Mouse (Mus musculus): ENCODE measurements around the gene C8b. TPM values are rescaled to one million over a fixed set of nuclear protein-coding genes. Genes with fewer than 3 reads are reported as not detected.

C8b gene
- total RNA-seq, 1 experiment from 2014 or later = not detected

- no peak for ATAC-seq (replicated peaks in 1 of 2; ENCODE audit: insufficient read depth in 1 of 2, low FRiP score in 2 of 2, low TSS enrichment in 1 of 2, low read depth in 1 of 2, poor library complexity in 2 of 2, severe bottlenecking in 2 of 2)
These were observed 32.8 kb downstream of the C8b start for GRCm38 (mm10) chr4:104798951-104799350.

DNA sequence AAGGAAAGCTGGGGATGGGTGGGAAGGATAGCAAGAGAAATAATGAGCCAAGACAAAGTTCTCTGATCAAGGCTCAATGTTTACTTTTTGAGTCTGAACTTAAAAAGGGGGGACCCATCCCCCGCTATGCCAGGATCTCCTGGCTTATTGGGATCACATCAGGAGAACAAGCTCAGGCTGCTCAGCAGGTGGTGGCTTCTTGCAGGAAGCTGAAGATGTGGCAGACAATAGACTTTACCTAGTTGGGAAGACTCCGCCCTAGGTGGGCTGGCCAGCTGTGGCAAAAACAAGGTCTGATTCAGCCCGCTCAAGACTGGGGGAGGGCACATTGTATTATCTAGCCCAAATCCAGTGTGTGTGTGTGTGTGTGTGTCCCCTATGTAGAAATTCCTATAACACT is 35.5 kb downstream of the C8b start:
- no peak for ATAC-seq (replicated peaks in 1 of 2; ENCODE audit: insufficient read depth in 1 of 2, low FRiP score in 2 of 2, low TSS enrichment in 1 of 2, low read depth in 1 of 2, poor library complexity in 2 of 2, severe bottlenecking in 2 of 2)

DNA sequence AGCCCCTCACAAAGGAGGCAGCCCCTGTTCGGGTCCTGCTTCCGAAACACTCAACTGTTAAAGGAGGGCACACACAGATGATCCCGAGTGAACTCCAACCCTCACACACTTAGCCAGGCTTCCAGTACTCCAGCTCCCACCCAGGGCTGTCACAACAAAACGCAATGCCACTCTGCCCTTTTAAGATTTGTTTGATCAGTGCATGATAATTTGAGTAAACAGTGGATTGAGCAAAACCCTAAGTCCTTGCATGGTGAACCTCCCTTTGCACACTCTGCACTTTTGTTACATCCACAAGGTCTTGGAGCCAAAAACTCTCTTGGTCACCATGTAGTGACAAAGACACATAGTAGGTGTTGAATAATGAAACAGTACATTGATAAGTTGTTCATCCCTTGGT is 38.0 kb downstream of the C8b start:
- ATAC-seq (replicated peaks in 1 of 2; ENCODE audit: insufficient read depth in 1 of 2, low FRiP score in 2 of 2, low TSS enrichment in 1 of 2, low read depth in 1 of 2, poor library complexity in 2 of 2, severe bottlenecking in 2 of 2) = no peak

DNA sequence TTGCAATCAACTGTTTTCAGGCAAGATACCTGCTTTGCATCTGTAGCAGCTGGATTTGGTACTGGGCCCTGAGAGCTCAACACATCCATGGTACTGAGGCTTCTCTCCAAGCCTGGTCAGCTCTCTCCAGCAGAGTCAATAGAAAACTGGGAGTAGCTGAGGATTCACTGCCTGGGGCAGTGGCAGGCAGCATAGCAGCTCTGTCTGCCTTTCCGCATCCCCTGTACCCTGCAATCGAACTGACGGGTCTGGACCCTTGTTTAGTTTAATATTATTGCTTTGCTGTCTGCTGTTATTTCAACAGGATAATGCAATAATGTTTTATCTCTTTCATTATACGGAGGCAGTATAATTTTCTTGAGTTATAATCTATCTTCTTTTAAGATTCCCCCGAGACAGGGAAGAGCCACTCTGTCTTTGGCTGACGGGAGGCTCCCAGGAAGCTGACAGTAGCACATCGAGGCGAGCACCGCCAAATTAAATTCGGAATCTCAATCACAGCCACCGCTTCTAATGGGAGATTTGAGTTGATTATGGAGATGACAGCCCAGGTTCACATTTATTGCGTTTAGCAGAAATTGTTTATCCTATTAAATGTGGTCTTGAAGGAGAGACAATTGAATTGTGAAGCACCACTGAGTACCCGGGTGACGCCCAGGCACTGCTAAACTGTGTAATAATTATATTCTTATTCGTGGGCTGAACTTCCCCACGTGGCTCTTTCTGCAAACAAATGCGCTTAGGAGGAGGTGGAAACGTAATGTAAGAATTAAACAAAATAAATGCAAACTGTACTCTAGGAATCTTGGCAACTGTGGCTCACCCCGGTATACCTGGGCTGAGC is 39.5 kb downstream of the C8b start:
- no peak for ATAC-seq (replicated peaks in 1 of 2; ENCODE audit: insufficient read depth in 1 of 2, low FRiP score in 2 of 2, low TSS enrichment in 1 of 2, low read depth in 1 of 2, poor library complexity in 2 of 2, severe bottlenecking in 2 of 2)

GRCm38 (mm10) chr4:104810710-104811286 is 44.7 kb downstream of the C8b start:
- ATAC-seq (replicated peaks in 1 of 2; ENCODE audit: insufficient read depth in 1 of 2, low FRiP score in 2 of 2, low TSS enrichment in 1 of 2, low read depth in 1 of 2, poor library complexity in 2 of 2, severe bottlenecking in 2 of 2) = no peak

- no peak for ATAC-seq (replicated peaks in 1 of 2; ENCODE audit: insufficient read depth in 1 of 2, low FRiP score in 2 of 2, low TSS enrichment in 1 of 2, low read depth in 1 of 2, poor library complexity in 2 of 2, severe bottlenecking in 2 of 2)
These were observed 47.5 kb downstream of the C8b start for GRCm38 (mm10) chr4:104813617-104814016.

GRCm38 (mm10) chr4:104816519-104817232 is 50.6 kb downstream of the C8b start:
- no peak for ATAC-seq (replicated peaks in 1 of 2; ENCODE audit: insufficient read depth in 1 of 2, low FRiP score in 2 of 2, low TSS enrichment in 1 of 2, low read depth in 1 of 2, poor library complexity in 2 of 2, severe bottlenecking in 2 of 2)

DNA sequence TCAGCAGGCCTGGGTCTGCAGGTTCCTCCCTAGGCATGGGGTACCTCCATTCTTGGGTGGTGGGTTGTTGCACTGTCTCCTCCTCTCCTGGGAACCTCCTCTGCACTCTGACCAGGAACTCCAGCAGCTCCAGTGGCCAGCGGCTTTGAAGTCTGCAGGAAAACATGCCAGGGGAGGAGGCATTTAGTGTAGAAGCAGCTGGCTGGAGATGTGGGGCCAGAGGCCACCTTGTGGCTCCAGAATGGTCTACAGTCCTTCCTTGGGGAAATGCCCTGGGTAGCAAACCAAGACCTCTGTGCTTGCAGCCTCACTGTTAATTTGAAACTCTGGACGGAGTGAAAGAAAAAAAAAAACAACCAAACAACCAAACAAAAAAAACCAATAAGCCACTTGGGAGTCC is 51.4 kb downstream of the C8b start:
- no peak for ATAC-seq (replicated peaks in 1 of 2; ENCODE audit: insufficient read depth in 1 of 2, low FRiP score in 2 of 2, low TSS enrichment in 1 of 2, low read depth in 1 of 2, poor library complexity in 2 of 2, severe bottlenecking in 2 of 2)

- ATAC-seq (replicated peaks in 1 of 2; ENCODE audit: insufficient read depth in 1 of 2, low FRiP score in 2 of 2, low TSS enrichment in 1 of 2, low read depth in 1 of 2, poor library complexity in 2 of 2, severe bottlenecking in 2 of 2) = no peak
These were observed 52.9 kb downstream of the C8b start for GRCm38 (mm10) chr4:104818986-104819385.

GRCm38 (mm10) chr4:104819891-104820290 is 53.8 kb downstream of the C8b start:
- no peak for ATAC-seq (replicated peaks in 1 of 2; ENCODE audit: insufficient read depth in 1 of 2, low FRiP score in 2 of 2, low TSS enrichment in 1 of 2, low read depth in 1 of 2, poor library complexity in 2 of 2, severe bottlenecking in 2 of 2)

DNA sequence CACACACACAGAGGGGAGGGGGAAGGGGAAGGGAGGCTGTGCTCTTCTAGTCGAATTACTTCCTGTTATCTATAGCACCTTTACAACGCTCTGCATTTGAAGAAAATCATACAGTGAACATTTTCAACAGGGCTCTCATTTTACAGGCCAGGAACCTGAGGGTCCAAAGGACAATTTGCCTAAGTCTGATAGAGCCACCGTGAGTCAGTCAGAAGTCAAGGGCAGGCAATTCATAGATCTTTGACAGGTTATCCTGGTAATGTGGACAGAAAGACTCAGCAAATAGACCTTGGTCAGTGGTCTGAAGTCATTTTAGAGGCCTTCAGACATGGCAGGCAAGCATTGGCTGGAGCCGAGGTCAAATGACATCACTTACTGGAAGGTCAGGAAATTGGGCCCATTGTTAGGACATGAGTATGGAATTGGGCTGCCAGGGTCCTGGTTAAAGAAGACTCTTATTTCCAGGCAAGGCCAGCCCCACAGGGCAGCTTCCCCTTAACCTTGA is 57.5 kb downstream of the C8b start:
- ATAC-seq (replicated peaks in 1 of 2; ENCODE audit: insufficient read depth in 1 of 2, low FRiP score in 2 of 2, low TSS enrichment in 1 of 2, low read depth in 1 of 2, poor library complexity in 2 of 2, severe bottlenecking in 2 of 2) = no peak

- no peak for ATAC-seq (replicated peaks in 1 of 2; ENCODE audit: insufficient read depth in 1 of 2, low FRiP score in 2 of 2, low TSS enrichment in 1 of 2, low read depth in 1 of 2, poor library complexity in 2 of 2, severe bottlenecking in 2 of 2)
These were observed 58.4 kb downstream of the C8b start for GRCm38 (mm10) chr4:104824381-104825077.

DNA sequence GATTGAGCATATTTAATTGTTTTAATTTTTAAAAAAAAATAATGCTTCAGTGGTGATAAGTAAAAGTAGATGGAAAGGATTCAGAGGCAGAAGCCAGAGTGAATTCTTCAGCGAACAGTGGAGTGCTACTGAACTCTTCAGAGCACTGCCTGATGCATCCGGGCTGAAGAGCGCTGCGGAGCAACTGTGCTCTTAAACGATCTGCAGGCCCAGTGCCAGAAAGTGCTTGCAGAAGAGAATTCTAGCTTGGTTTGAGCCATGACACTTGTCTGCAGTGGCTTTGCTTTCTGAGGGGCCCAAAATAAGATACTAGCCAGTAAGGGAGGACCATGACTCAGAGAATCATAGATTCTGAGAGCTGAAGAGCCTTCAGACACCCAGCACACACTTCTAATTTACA is 62.8 kb downstream of the C8b start:
- ATAC-seq (replicated peaks in 1 of 2; ENCODE audit: insufficient read depth in 1 of 2, low FRiP score in 2 of 2, low TSS enrichment in 1 of 2, low read depth in 1 of 2, poor library complexity in 2 of 2, severe bottlenecking in 2 of 2) = no peak

DNA sequence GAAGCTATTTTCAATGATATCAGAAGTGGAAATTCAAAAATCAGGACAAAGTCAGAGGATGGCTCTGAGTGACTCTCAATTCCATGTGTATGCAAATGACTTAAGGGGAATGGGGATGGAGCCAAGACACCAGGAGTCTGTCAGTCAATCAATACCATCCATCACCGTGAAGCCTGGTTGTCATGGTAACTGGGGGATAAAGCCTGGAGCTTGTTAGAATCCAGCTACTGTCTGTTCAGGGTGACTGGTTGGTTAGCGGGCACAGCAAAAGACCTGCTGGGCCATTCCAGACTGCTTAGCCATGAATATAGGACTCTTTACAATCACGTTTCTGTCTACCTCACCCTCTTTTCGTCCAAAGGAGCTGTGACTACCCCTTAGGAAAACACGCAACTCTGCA is 69.0 kb downstream of the C8b start:
- no peak for ATAC-seq (replicated peaks in 1 of 2; ENCODE audit: insufficient read depth in 1 of 2, low FRiP score in 2 of 2, low TSS enrichment in 1 of 2, low read depth in 1 of 2, poor library complexity in 2 of 2, severe bottlenecking in 2 of 2)

GRCm38 (mm10) chr4:104838342-104838741 is 72.2 kb downstream of the C8b start:
- ATAC-seq (replicated peaks in 1 of 2; ENCODE audit: insufficient read depth in 1 of 2, low FRiP score in 2 of 2, low TSS enrichment in 1 of 2, low read depth in 1 of 2, poor library complexity in 2 of 2, severe bottlenecking in 2 of 2) = no peak

DNA sequence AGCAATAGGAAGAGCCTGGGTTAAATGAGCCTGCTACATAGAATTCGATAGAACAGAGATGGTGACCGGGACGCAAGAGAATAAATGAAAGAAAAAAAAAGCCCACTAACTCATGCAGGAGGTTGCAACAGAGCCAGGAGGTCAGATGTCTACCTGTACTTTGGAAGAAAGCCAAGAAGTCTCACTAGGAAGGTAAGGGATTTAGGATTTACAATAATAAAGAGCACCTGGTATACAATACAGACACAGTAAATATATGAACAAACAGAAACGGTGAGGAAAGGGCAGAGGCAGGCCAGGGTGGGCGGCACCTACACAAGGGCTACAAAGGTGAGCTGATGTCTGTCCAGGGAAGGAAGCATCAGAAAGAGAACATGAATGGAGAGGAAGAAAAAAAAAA is 76.1 kb downstream of the C8b start:
- ATAC-seq (replicated peaks in 1 of 2; ENCODE audit: insufficient read depth in 1 of 2, low FRiP score in 2 of 2, low TSS enrichment in 1 of 2, low read depth in 1 of 2, poor library complexity in 2 of 2, severe bottlenecking in 2 of 2) = no peak

- no peak for ATAC-seq (replicated peaks in 1 of 2; ENCODE audit: insufficient read depth in 1 of 2, low FRiP score in 2 of 2, low TSS enrichment in 1 of 2, low read depth in 1 of 2, poor library complexity in 2 of 2, severe bottlenecking in 2 of 2)
These were observed 77.4 kb downstream of the C8b start for GRCm38 (mm10) chr4:104843546-104843945.

Measured in hematopoietic stem cell, adult 5-6 weeks (primary cell).